Mouse (Mus musculus) 416B (cell line): ENCODE data around the gene Ipo5.
A peak's percentile ranks its signal among the peaks of the same experiment; 100 is the strongest.

Experiments
- DNase-seq: peaks from one replicate; pipeline ENCODE4 v3.0.0; 2011; ENCODE audit warnings: low read depth

The Ipo5 gene

GRCm38 (mm10) chr14:120910733-120911324, at the start of gene Ipo5:
TSS of gene Ipo5 (plus strand) at chr14:120911224.
- DNase-seq: peak; percentile 92

GRCm38 (mm10) chr14:120863205-120863604, 47.8 kb upstream of the Ipo5 start:
- peak; percentile 16 for DNase-seq

GRCm38 (mm10) chr14:120864896-120865295, 46.1 kb upstream of the Ipo5 start:
- no peak for DNase-seq

GRCm38 (mm10) chr14:120866573-120866972, 44.5 kb upstream of the Ipo5 start:
- DNase-seq: no peak

GRCm38 (mm10) chr14:120867121-120867520, 43.9 kb upstream of the Ipo5 start:
- no peak for DNase-seq

GRCm38 (mm10) chr14:120868494-120868893, 42.5 kb upstream of the Ipo5 start:
- no peak for DNase-seq

GRCm38 (mm10) chr14:120870736-120871135, 40.3 kb upstream of the Ipo5 start:
- DNase-seq: no peak

- no peak for DNase-seq
These were observed 36.6 kb upstream of the Ipo5 start for GRCm38 (mm10) chr14:120874397-120874796.

- no peak for DNase-seq
These were observed 35.9 kb upstream of the Ipo5 start for GRCm38 (mm10) chr14:120875144-120875543.

- DNase-seq: no peak
These were observed 35.1 kb upstream of the Ipo5 start for GRCm38 (mm10) chr14:120875811-120876388.

GRCm38 (mm10) chr14:120877147-120877546, 33.9 kb upstream of the Ipo5 start:
- DNase-seq: no peak

- DNase-seq: no peak
These were observed 32.0 kb upstream of the Ipo5 start for GRCm38 (mm10) chr14:120879026-120879425.

GRCm38 (mm10) chr14:120880601-120881000, 30.4 kb upstream of the Ipo5 start:
- DNase-seq: no peak

- DNase-seq: no peak
These were observed 30.0 kb upstream of the Ipo5 start for GRCm38 (mm10) chr14:120881054-120881453.

- DNase-seq: peak; percentile 36
These were observed 22.3 kb upstream of the Ipo5 start for GRCm38 (mm10) chr14:120888681-120889080.

- no peak for DNase-seq
These were observed 18.7 kb upstream of the Ipo5 start for GRCm38 (mm10) chr14:120892369-120892768.

GRCm38 (mm10) chr14:120896613-120897012, 14.4 kb upstream of the Ipo5 start:
- DNase-seq: no peak

GRCm38 (mm10) chr14:120898876-120899275, 12.1 kb upstream of the Ipo5 start:
- DNase-seq: no peak

GRCm38 (mm10) chr14:120909396-120909795, 1.6 kb upstream of the Ipo5 start:
- no peak for DNase-seq

- DNase-seq: peak; percentile 68
These were observed 704 bp upstream of the Ipo5 start for GRCm38 (mm10) chr14:120910320-120910719.

GRCm38 (mm10) chr14:120911388-120911901, 421 bp downstream of the Ipo5 start:
- peak; percentile 64 for DNase-seq

- DNase-seq: peak; percentile 23
These were observed 1.2 kb downstream of the Ipo5 start for GRCm38 (mm10) chr14:120912090-120912710.

GRCm38 (mm10) chr14:120912916-120913315, 1.9 kb downstream of the Ipo5 start:
- peak; percentile 12 for DNase-seq
